Comparison of ENCODE assay signal across 27 mouse cellular contexts in genomic region chr19:8564021-8564420, GRCm38 (mm10). TPM values are rescaled to one million over a fixed set of nuclear protein-coding genes. Genes with fewer than 3 reads are reported as not detected.
"Had no signal": no experiment of that assay in that cellular context is flagged by ENCODE, and none has a peak within 500 bp of the region (broad histone marks: within the 10 kb centered on the region; RNA-seq: fewer than 3 reads in every experiment).

No protein-coding gene starts in this region.

- H3K9me3 ChIP-seq: heart, embryonic 12.5 days; hindbrain, embryonic 10.5 days; hindbrain, embryonic 12.5 days; intestine, embryonic 15.5 days; limb, embryonic 10.5 days; limb, embryonic 12.5 days; liver, embryonic 13.5 days had no signal

- DNase-seq: gastrocnemius, adult 2 months; gastrocnemius, postnatal 10 days; gastrocnemius, postnatal 25 days; heart, adult 2 months; heart, postnatal 10 days; heart, postnatal 4 days; kidney, adult 18-20 months; kidney, postnatal 14 days; kidney, postnatal 36 days; liver; liver, embryonic 13.5 days had no signal

- H3K36me3 ChIP-seq: heart, embryonic 12.5 days; hindbrain, embryonic 10.5 days; hindbrain, embryonic 12.5 days; intestine, embryonic 15.5 days; limb, embryonic 10.5 days; limb, embryonic 12.5 days; liver, embryonic 13.5 days had no signal

- H3K27me3 ChIP-seq: heart, embryonic 12.5 days; hindbrain, embryonic 12.5 days; intestine, embryonic 15.5 days; limb, embryonic 12.5 days; liver, embryonic 13.5 days had no signal

- H3K4me1 ChIP-seq: hindbrain, embryonic 10.5 days; intestine, embryonic 15.5 days; limb, embryonic 10.5 days; limb, embryonic 12.5 days had no signal

- H3K4me3 ChIP-seq: gastrocnemius, adult 2 months; heart, adult 2 months; heart, embryonic 12.5 days; hindbrain, embryonic 10.5 days; hindbrain, embryonic 12.5 days; intestine, embryonic 15.5 days; layer of hippocampus, adult 2 months; limb, embryonic 10.5 days; limb, embryonic 12.5 days; liver, embryonic 13.5 days had no signal

- H3K27ac ChIP-seq: gastrocnemius, adult 2 months; heart, adult 2 months; hindbrain, embryonic 10.5 days; hindbrain, embryonic 12.5 days; hindbrain, embryonic 14.5 days; intestine, embryonic 15.5 days; kidney, postnatal 0 days; limb, embryonic 10.5 days; limb, embryonic 12.5 days; liver, embryonic 13.5 days had no signal

RNA-seq across cellular contexts. Expression of gene Slc22a8, which starts 27.0 kb away (rescaled TPM):
- total RNA-seq: gastrocnemius, adult 2 months; gastrocnemius, postnatal 25 days; gastrocnemius, postnatal 4 days; granulocyte monocyte progenitor cell, adult 5-6 weeks; heart, adult 2 months; heart, postnatal 25 days; heart, postnatal 4 days had no signal
- polyA plus RNA-seq: heart, embryonic 12.5 days; heart, embryonic 14.5 days; inflammation-experienced regulatory T-cells, adult 6 months; limb, embryonic 10.5 days; limb, embryonic 12.5 days had no signal

RNA-seq across cellular contexts. Expression of gene Slc22a6, which starts 53.8 kb away (rescaled TPM):
- total RNA-seq: gastrocnemius, adult 2 months; gastrocnemius, postnatal 10 days; gastrocnemius, postnatal 25 days; gastrocnemius, postnatal 4 days; granulocyte monocyte progenitor cell, adult 5-6 weeks; heart, adult 2 months; heart, postnatal 10 days; heart, postnatal 25 days; heart, postnatal 4 days had no signal
- polyA plus RNA-seq: heart, adult 2 months; heart, embryonic 12.5 days; heart, embryonic 14.5 days; heart, embryonic 16.5 days; inflammation-experienced regulatory T-cells, adult 6 months; intestine, embryonic 15.5 days; limb, embryonic 10.5 days; limb, embryonic 12.5 days; liver, embryonic 11.5 days; liver, embryonic 13.5 days had no signal
